Mouse (Mus musculus) limb, embryonic 11.5 days (tissue): ENCODE results near the gene Ticam1. TPM values are rescaled to one million over a fixed set of nuclear protein-coding genes. Genes with fewer than 3 reads are reported as not detected.
A peak's percentile ranks its signal among the peaks of the same experiment; 100 is the strongest.

ENCODE experiments used
- ATAC-seq: fragments of 200-750 bp; cut with Nextera tagmentation; 2 replicates; pipeline ENCODE4 v1.8.0; 2017; ENCODE audit warnings: low read depth; ENCODE audit not compliant: insufficient number of reproducible peaks, low FRiP score, low TSS enrichment
- DNase-seq: peaks from one replicate; pipeline ENCODE4 v3.0.0-alpha.2; 2015; ENCODE audit warnings: low spot score
- H3K27ac ChIP-seq: fragments of 300-500 bp; sonication (generic); replicated peaks from 2 replicates; pipeline ENCODE4 v1.5.1; 2014; ENCODE audit warnings: low read depth, mild to moderate bottlenecking, low read length
- H3K27me3 ChIP-seq: fragments of 300-500 bp; sonication (generic); 2 replicates; pipeline ENCODE4 v1.6.1; 2014; ENCODE audit warnings: mild to moderate bottlenecking, low read length, mixed read lengths; ENCODE audit not compliant: control insufficient read depth, insufficient read depth
- H3K36me3 ChIP-seq: fragments of 300-500 bp; sonication (generic); 2 replicates; pipeline ENCODE4 v1.6.1; 2014; ENCODE audit warnings: mild to moderate bottlenecking, low read length, moderate library complexity, mixed read lengths; ENCODE audit not compliant: control insufficient read depth, insufficient read depth
- H3K4me1 ChIP-seq: fragments of 300-500 bp; sonication (generic); 2 replicates; pipeline ENCODE4 v1.6.1; 2014; ENCODE audit warnings: low read length, mixed read lengths; ENCODE audit not compliant: control insufficient read depth, insufficient read depth
- H3K4me2 ChIP-seq: fragments of 300-500 bp; sonication (generic); 2 replicates; pipeline ENCODE4 v1.6.1; 2014; ENCODE audit warnings: low read depth, mild to moderate bottlenecking, moderate library complexity; ENCODE audit not compliant: severe bottlenecking
- H3K4me3 ChIP-seq: fragments of 300-500 bp; sonication (generic); 2 replicates; pipeline ENCODE4 v1.5.1; 2014; ENCODE audit warnings: low read depth, low read length
- H3K9ac ChIP-seq: fragments of 300-500 bp; sonication (generic); 2 replicates; pipeline ENCODE4 v1.6.1; 2014; ENCODE audit warnings: mild to moderate bottlenecking, low read length
- H3K9me3 ChIP-seq: fragments of 300-500 bp; sonication (generic); 2 replicates; pipeline ENCODE4 v1.6.1; 2016; ENCODE audit warnings: low read length; ENCODE audit not compliant: control insufficient read depth
- WGBS: fragments of 180-500 bp; shearing (Covaris S2); extraction: QIAGEN DNeasy Blood & Tissue Kit; methylation state at CpG from one replicate; pipeline ENCODE4 v1.1.7; 2014; 5-methylcytosine and 5-hydroxymethylcytosine counted together
- polyA plus RNA-seq: library from polyadenylated mRNA; unstranded; fragments of >200 nt; fragmentation: Nextera tagmentation; extraction: Ambion mirVana; gene quantifications from 2 replicates; pipeline ENCODE4 v1.2.1, GENCODE M21; 2014

The Ticam1 gene
- polyA plus RNA-seq, 1 experiment from 2014 or later = 3.8 TPM

- WGBS = 10% methylated on average over 11 of the region's 11 CpGs
- Histone ChIP-seq H3K4me3 (peak overlapping the region; percentile 85), H3K27me3 (no peaks in the 10 kb centered on the region), H3K36me3 (peaks cover 33% of the 10 kb centered on the region), H3K4me1 (peaks cover 25% of the 10 kb centered on the region), H3K4me2 (peak overlapping the region; percentile 98), H3K9ac (peak overlapping the region; percentile 87), H3K9me3 (no peaks in the 10 kb centered on the region), H3K27ac (0 out of 2 replicates have a peak overlapping the region, but pooled peaks have one; percentile 6)
- ATAC-seq (no peak), DNase-seq (peak; percentile 40)
These were observed 28.1 kb upstream of the Ticam1 start for GRCm38 (mm10) chr17:56304718-56305117.

- Histone ChIP-seq H3K27me3 (no peaks in the 10 kb centered on the region), H3K9ac (peak overlapping the region; percentile 87), H3K36me3 (peaks cover 26% of the 10 kb centered on the region), H3K4me2 (peak overlapping the region; percentile 98), H3K9me3 (no peaks in the 10 kb centered on the region), H3K27ac (peak overlapping the region; percentile 91), H3K4me1 (peaks cover 25% of the 10 kb centered on the region), H3K4me3 (peak overlapping the region; percentile 85)
- peak; percentile 85 for ATAC-seq
- under 1% methylated on average over 68 of the region's 68 CpGs for WGBS
- peak; percentile 98 for DNase-seq
These were observed 27.4 kb upstream of the Ticam1 start for GRCm38 (mm10) chr17:56303847-56304586.

- peak; percentile 75 for ATAC-seq
- H3K9ac ChIP-seq = peak within 1 kb of the TSS; percentile 87
- no peaks in the 10 kb centered on the region for H3K27me3 ChIP-seq
- peaks cover 25% of the 10 kb centered on the region for H3K4me1 ChIP-seq
- peaks cover 23% of the 10 kb centered on the region for H3K36me3 ChIP-seq
- under 1% methylated on average over 43 of the region's 43 CpGs for WGBS
- H3K4me2 ChIP-seq = peak within 1 kb of the TSS; percentile 98
- peak; percentile 92 for DNase-seq
- no peaks in the 10 kb centered on the region for H3K9me3 ChIP-seq
- peak within 1 kb of the TSS; percentile 91 for H3K27ac ChIP-seq
- H3K4me3 ChIP-seq = peak within 1 kb of the TSS; percentile 85
These were observed 26.7 kb upstream of the Ticam1 start, which contains the start of gene Uhrf1 for GRCm38 (mm10) chr17:56303160-56303846. Gene Uhrf1, plus strand, starts transcription at chr17:56303321.

GRCm38 (mm10) chr17:56302363-56302996 lies 25.9 kb upstream of the Ticam1 start:
- H3K4me3 ChIP-seq = peak overlapping the region; percentile 85
- H3K9ac ChIP-seq = 0 out of 2 replicates have a peak overlapping the region, but pooled peaks have one; percentile 37
- peak; percentile 54 for DNase-seq
- H3K27ac ChIP-seq = peak overlapping the region; percentile 91
- H3K27me3 ChIP-seq = no peaks in the 10 kb centered on the region
- H3K9me3 ChIP-seq = no peaks in the 10 kb centered on the region
- peaks cover 25% of the 10 kb centered on the region for H3K4me1 ChIP-seq
- peaks cover 16% of the 10 kb centered on the region for H3K36me3 ChIP-seq
- ATAC-seq = peak; percentile 22; the same call in 1 of the 2 replicates
- peak overlapping the region; percentile 98 for H3K4me2 ChIP-seq
- WGBS = 32% methylated on average over 13 of the region's 13 CpGs

- no peak within 1 kb of the TSS for H3K4me2 ChIP-seq
- H3K27me3 ChIP-seq = no peaks in the 10 kb centered on the region
- ATAC-seq = no peak
- no peak within 1 kb of the TSS for H3K4me3 ChIP-seq
- no peak for DNase-seq
- 91% methylated on average over 9 of the region's 9 CpGs for WGBS
- H3K9me3 ChIP-seq = no peaks in the 10 kb centered on the region
- no peaks in the 10 kb centered on the region for H3K36me3 ChIP-seq
- H3K4me1 ChIP-seq = peaks cover 11% of the 10 kb centered on the region
- H3K27ac ChIP-seq = no peak within 1 kb of the TSS
- no peak within 1 kb of the TSS for H3K9ac ChIP-seq
These were observed 23.6 kb upstream of the Ticam1 start, which contains the start of gene Arrdc5 for GRCm38 (mm10) chr17:56300186-56300585. Gene Arrdc5, minus strand, starts transcription at chr17:56300286.

GRCm38 (mm10) chr17:56298238-56298637 lies 21.7 kb upstream of the Ticam1 start:
- ATAC-seq = no peak
- Histone ChIP-seq H3K4me1 (peaks cover 5% of the 10 kb centered on the region; the same call in 1 of the 2 replicates), H3K27ac (no peak overlapping the region), H3K4me3 (no peak overlapping the region), H3K36me3 (no peaks in the 10 kb centered on the region), H3K4me2 (no peak overlapping the region), H3K9me3 (no peaks in the 10 kb centered on the region), H3K9ac (no peak overlapping the region), H3K27me3 (no peaks in the 10 kb centered on the region)
- WGBS = 96% methylated on average over 1 of the region's 1 CpGs
- DNase-seq = no peak

GRCm38 (mm10) chr17:56296201-56296600 lies 19.6 kb upstream of the Ticam1 start:
- WGBS = 71% methylated on average over 1 of the region's 1 CpGs
- DNase-seq = no peak
- H3K4me1 ChIP-seq = peaks cover 6% of the 10 kb centered on the region; the same call in 1 of the 2 replicates

GRCm38 (mm10) chr17:56294241-56294640 lies 17.7 kb upstream of the Ticam1 start:
- Histone ChIP-seq H3K4me3 (no peak overlapping the region), H3K9me3 (no peaks in the 10 kb centered on the region), H3K27ac (no peak overlapping the region), H3K4me1 (peaks cover 19% of the 10 kb centered on the region; the same call in 1 of the 2 replicates), H3K27me3 (no peaks in the 10 kb centered on the region), H3K36me3 (no peaks in the 10 kb centered on the region), H3K4me2 (no peak overlapping the region), H3K9ac (no peak overlapping the region)
- no peak for ATAC-seq
- no peak for DNase-seq
- WGBS = 92% methylated on average over 19 of the region's 19 CpGs

More at GRCm38 (mm10) chr17:56296201-56296600, 19.6 kb upstream of the Ticam1 start:
- H3K4me2 ChIP-seq = no peak overlapping the region
- no peaks in the 10 kb centered on the region for H3K36me3 ChIP-seq
- no peaks in the 10 kb centered on the region for H3K9me3 ChIP-seq
- no peaks in the 10 kb centered on the region for H3K27me3 ChIP-seq
- no peak overlapping the region for H3K4me3 ChIP-seq
- no peak overlapping the region for H3K9ac ChIP-seq
- H3K27ac ChIP-seq = no peak overlapping the region
- ATAC-seq = no peak
